Comparison of ENCODE assay signal across 8 mouse cellular contexts in genomic region chr14:20804964-20805672, GRCm38 (mm10). TPM values are rescaled to one million over a fixed set of nuclear protein-coding genes. Genes with fewer than 3 reads are reported as not detected.
DNase-seq lines count a peak whose midpoint lies in the region; ATAC-seq and TF ChIP-seq lines count a peak whose summit lies in the region.

No protein-coding gene starts in this region.

- no peak for TF ChIP-seq CTCF in midbrain, postnatal 0 days (IDR thresholded peaks at IDR 0.05)

- no peak overlapping the region for H3K9ac ChIP-seq in hindbrain, embryonic 14.5 days
- H3K9ac ChIP-seq in hindbrain, embryonic 13.5 days = no peak overlapping the region
- H3K9ac ChIP-seq in embryonic facial prominence, embryonic 14.5 days (ENCODE audit: low read depth, low read length) = no peak overlapping the region
- H3K9ac ChIP-seq in heart, embryonic 15.5 days = no peak overlapping the region
- H3K9ac ChIP-seq in midbrain, postnatal 0 days (replicated peaks; ENCODE audit: low read length, poor library complexity, severe bottlenecking) = no peak overlapping the region

- H3K36me3 ChIP-seq in hindbrain, embryonic 14.5 days (replicated peaks; ENCODE audit: control insufficient read depth, insufficient read depth) = no peaks in the 10 kb centered on the region
- H3K36me3 ChIP-seq in hindbrain, embryonic 13.5 days = no peaks in the 10 kb centered on the region
- H3K36me3 ChIP-seq in embryonic facial prominence, embryonic 14.5 days (ENCODE audit: control insufficient read depth, insufficient read depth, low read length) = no peaks in the 10 kb centered on the region
- H3K36me3 ChIP-seq in heart, embryonic 15.5 days = no peaks in the 10 kb centered on the region
- no peaks in the 10 kb centered on the region for H3K36me3 ChIP-seq in midbrain, postnatal 0 days (ENCODE audit: insufficient read depth, low read length)

- no peaks in the 10 kb centered on the region for H3K9me3 ChIP-seq in hindbrain, embryonic 14.5 days (ENCODE audit: control insufficient read depth, low read length)
- no peaks in the 10 kb centered on the region for H3K9me3 ChIP-seq in hindbrain, embryonic 13.5 days
- no peaks in the 10 kb centered on the region for H3K9me3 ChIP-seq in embryonic facial prominence, embryonic 14.5 days (ENCODE audit: control insufficient read depth, low read length)
- H3K9me3 ChIP-seq in heart, embryonic 15.5 days (replicated peaks) = no peaks in the 10 kb centered on the region
- no peaks in the 10 kb centered on the region for H3K9me3 ChIP-seq in midbrain, postnatal 0 days (ENCODE audit: low read length)

- H3K4me1 ChIP-seq in hindbrain, embryonic 14.5 days (replicated peaks; ENCODE audit: control insufficient read depth, insufficient read depth, low read length) = no peaks in the 10 kb centered on the region
- 0 out of 2 replicates have a peak, but pooled peaks cover 2% of the 10 kb centered on the region for H3K4me1 ChIP-seq in hindbrain, embryonic 13.5 days (replicated peaks)
- H3K4me1 ChIP-seq in embryonic facial prominence, embryonic 14.5 days (ENCODE audit: control insufficient read depth, insufficient read depth, low read length) = peaks cover 23% of the 10 kb centered on the region
- peaks cover 34% of the 10 kb centered on the region for H3K4me1 ChIP-seq in heart, embryonic 15.5 days (replicated peaks)
- H3K4me1 ChIP-seq in midbrain, postnatal 0 days (ENCODE audit: insufficient read depth, low read length) = no peaks in the 10 kb centered on the region

- H3K4me2 ChIP-seq in hindbrain, embryonic 14.5 days (replicated peaks) = no peak overlapping the region
- H3K4me2 ChIP-seq in hindbrain, embryonic 13.5 days = no peak overlapping the region
- no peak overlapping the region for H3K4me2 ChIP-seq in embryonic facial prominence, embryonic 14.5 days (ENCODE audit: low read depth, low read length)
- H3K4me2 ChIP-seq in heart, embryonic 15.5 days = no peak overlapping the region
- no peak overlapping the region for H3K4me2 ChIP-seq in midbrain, postnatal 0 days (ENCODE audit: low read depth, low read length, poor library complexity, severe bottlenecking)

- H3K27ac ChIP-seq in hindbrain, embryonic 14.5 days = no peak overlapping the region
- H3K27ac ChIP-seq in hindbrain, embryonic 13.5 days = no peak overlapping the region
- peak overlapping the region; percentile 70 for H3K27ac ChIP-seq in embryonic facial prominence, embryonic 14.5 days (replicated peaks; ENCODE audit: low read depth, low read length)
- peak overlapping the region; percentile 80 for H3K27ac ChIP-seq in heart, embryonic 15.5 days
- H3K27ac ChIP-seq in midbrain, postnatal 0 days (ENCODE audit: low read depth, low read length) = no peak overlapping the region

- 72% methylated on average over 9 of the region's 9 CpGs for WGBS in hindbrain, embryonic 14.5 days
- 66% methylated on average over 9 of the region's 9 CpGs for WGBS in hindbrain, embryonic 13.5 days
- WGBS in embryonic facial prominence, embryonic 14.5 days = 35% methylated on average over 9 of the region's 9 CpGs
- WGBS in heart, embryonic 15.5 days = 34% methylated on average over 9 of the region's 9 CpGs
- 21% methylated on average over 9 of the region's 9 CpGs for WGBS in large intestine, adult 2 months
- WGBS in midbrain, postnatal 0 days = 68% methylated on average over 9 of the region's 9 CpGs

- ATAC-seq in hindbrain, embryonic 14.5 days (ENCODE audit: low FRiP score) = peak; percentile 76; the same call in 1 of the 2 replicates
- ATAC-seq in hindbrain, embryonic 13.5 days (ENCODE audit: low FRiP score) = no peak
- peak; percentile 85 for ATAC-seq in embryonic facial prominence, embryonic 14.5 days (ENCODE audit: low read depth)
- ATAC-seq in heart, embryonic 15.5 days (replicated peaks; ENCODE audit: insufficient number of reproducible peaks, insufficient read depth, low FRiP score, low read depth) = peak; percentile 82
- peak; percentile 41; the same call in 1 of the 2 replicates for ATAC-seq in midbrain, postnatal 0 days (ENCODE audit: low FRiP score)

- H3K4me3 ChIP-seq in hindbrain, embryonic 14.5 days (replicated peaks; ENCODE audit: low read length) = no peak overlapping the region
- H3K4me3 ChIP-seq in hindbrain, embryonic 13.5 days = no peak overlapping the region
- no peak overlapping the region for H3K4me3 ChIP-seq in embryonic facial prominence, embryonic 14.5 days (ENCODE audit: low read depth, low read length)
- no peak overlapping the region for H3K4me3 ChIP-seq in heart, embryonic 15.5 days
- no peak overlapping the region for H3K4me3 ChIP-seq in midbrain, postnatal 0 days (ENCODE audit: low read depth, low read length)

- DNase-seq in hindbrain, embryonic 14.5 days (ENCODE audit: low spot score) = peak; percentile 62
- peak; percentile 93 for DNase-seq in embryonic facial prominence, embryonic 14.5 days (ENCODE audit: low spot score)
- peak; percentile 32 for DNase-seq in large intestine, adult 2 months (ENCODE audit: low read depth, low spot score)
- DNase-seq in midbrain, postnatal 0 days (ENCODE audit: low spot score) = peak; percentile 82
- peak; percentile 80 to 89 for DNase-seq in urinary bladder, postnatal 4 days (ENCODE audit: low spot score in 2 of 2)
- DNase-seq in liver = no peak

- no peaks in the 10 kb centered on the region for H3K27me3 ChIP-seq in hindbrain, embryonic 14.5 days (ENCODE audit: control insufficient read depth, insufficient read depth, low read length)
- H3K27me3 ChIP-seq in hindbrain, embryonic 13.5 days = no peaks in the 10 kb centered on the region
- H3K27me3 ChIP-seq in embryonic facial prominence, embryonic 14.5 days (replicated peaks; ENCODE audit: control insufficient read depth, insufficient read depth, low read length) = no peaks in the 10 kb centered on the region
- H3K27me3 ChIP-seq in heart, embryonic 15.5 days = no peaks in the 10 kb centered on the region
- no peaks in the 10 kb centered on the region for H3K27me3 ChIP-seq in midbrain, postnatal 0 days (ENCODE audit: insufficient read depth, low read length)

RNA-seq across cellular contexts. Expression of gene Camk2g, which starts 11.2 kb away (rescaled TPM):
- polyA plus RNA-seq in hindbrain, embryonic 14.5 days (2014; fragmentation: Nextera tagmentation; extraction: Ambion mirVana) = 166 and 197 TPM in 2 replicates
- polyA plus RNA-seq in hindbrain, embryonic 13.5 days (2015; fragmentation: Nextera tagmentation; extraction: Ambion mirVana) = 116 and 131 TPM in 2 replicates
- 54.6 and 67.7 TPM in 2 replicates for polyA plus RNA-seq in embryonic facial prominence, embryonic 14.5 days (2014; fragmentation: Nextera tagmentation; extraction: Ambion mirVana)
- 75.7 and 76.8 TPM in 2 replicates for polyA plus RNA-seq in heart, embryonic 15.5 days (2015; fragmentation: Nextera tagmentation; extraction: Ambion mirVana)
- 11.4 and 14.7 TPM in 2 replicates for polyA plus RNA-seq in large intestine, adult 2 months (2012; rRNA removed)
- 239 and 267 TPM in 2 replicates for total RNA-seq in midbrain, postnatal 0 days (2014; rRNA removed)
- 261 and 284 TPM in 2 replicates for polyA plus RNA-seq in midbrain, postnatal 0 days (2015; fragmentation: Nextera tagmentation; extraction: Ambion mirVana)

RNA-seq across cellular contexts. Expression of gene Plau, which starts 31.3 kb away (rescaled TPM):
- 0.27 and 0.34 TPM in 2 replicates for polyA plus RNA-seq in hindbrain, embryonic 14.5 days (2014; fragmentation: Nextera tagmentation; extraction: Ambion mirVana)
- 0.40 and 0.45 TPM in 2 replicates for polyA plus RNA-seq in hindbrain, embryonic 13.5 days (2015; fragmentation: Nextera tagmentation; extraction: Ambion mirVana)
- polyA plus RNA-seq in embryonic facial prominence, embryonic 14.5 days (2014; fragmentation: Nextera tagmentation; extraction: Ambion mirVana) = 2.5 and 2.8 TPM in 2 replicates
- polyA plus RNA-seq in heart, embryonic 15.5 days (2015; fragmentation: Nextera tagmentation; extraction: Ambion mirVana) = 1.4 and 1.9 TPM in 2 replicates
- 4.1 and 5.6 TPM in 2 replicates for polyA plus RNA-seq in large intestine, adult 2 months (2012; rRNA removed)
- total RNA-seq in midbrain, postnatal 0 days (2014; rRNA removed) = 0.93 and 2.1 TPM in 2 replicates
- 0.27 and 0.44 TPM in 2 replicates for polyA plus RNA-seq in midbrain, postnatal 0 days (2015; fragmentation: Nextera tagmentation; extraction: Ambion mirVana)

Comparison
In these comparisons a context has a peak if more than half of its experiments do, and no peak if none do; other contexts are left out.
1. H3K27ac ChIP-seq: peak in embryonic facial prominence, embryonic 14.5 days (single experiment) and heart, embryonic 15.5 days (single experiment); none in hindbrain, embryonic 14.5 days (single experiment), hindbrain, embryonic 13.5 days (single experiment) and midbrain, postnatal 0 days (single experiment).